Mouse (Mus musculus): ENCODE data around the gene Grcc10.

DNA sequence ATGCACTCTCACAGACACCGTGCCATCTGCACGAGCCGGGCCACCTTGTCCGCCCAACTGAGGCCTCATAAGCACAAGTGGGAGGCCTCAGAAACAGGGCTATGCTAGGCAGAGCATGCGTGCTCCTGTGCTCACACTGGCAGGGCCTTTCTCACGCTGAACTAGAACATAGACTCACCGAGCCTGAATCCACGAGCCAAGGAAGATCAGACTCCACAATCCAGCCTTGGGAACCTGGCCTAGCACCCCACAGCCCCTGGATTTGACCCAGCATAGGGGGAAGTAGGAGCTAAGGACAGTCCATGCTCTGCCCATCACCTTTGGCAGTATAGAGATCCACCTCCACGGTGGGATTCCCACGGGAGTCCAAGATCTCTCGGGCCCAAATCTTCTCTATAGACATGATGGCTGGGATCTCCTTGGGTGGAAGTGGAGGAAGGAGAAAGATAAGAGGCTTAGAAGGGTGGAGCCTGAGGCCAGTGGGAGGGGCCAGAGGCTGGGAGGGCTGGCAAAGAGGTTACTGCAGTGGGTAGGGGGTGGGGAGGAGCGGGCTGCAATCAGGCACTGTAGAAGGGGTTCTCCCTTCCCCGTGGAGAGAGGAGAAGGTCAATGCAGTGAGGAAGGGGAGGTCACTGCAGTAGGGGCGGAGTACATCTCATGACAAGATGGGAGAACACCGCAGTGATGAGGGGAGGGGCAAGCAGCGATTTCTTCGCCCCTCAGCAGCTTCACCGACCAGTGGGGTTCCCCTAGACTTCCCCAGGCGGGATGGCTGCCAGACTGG, 26.9 kb upstream of the Grcc10 start:
- no peak for TF ChIP-seq CTCF (IDR thresholded peaks at IDR 0.05; ENCODE audit: extremely low read depth, insufficient read length, insufficient replicate concordance, low read depth, low read length)
- no peak for TF ChIP-seq POLR2A (IDR thresholded peaks at IDR 0.05; ENCODE audit: low read depth, low read length)
